10 mouse cellular contexts compared by ENCODE assay signal in genomic region chr7:75594801-75595200, GRCm38 (mm10).
A peak's percentile ranks its signal among the peaks of the same experiment; 100 is the strongest.
DNase-seq lines count a peak whose midpoint lies in the region; ATAC-seq and TF ChIP-seq lines count a peak whose summit lies in the region.
"Had no signal": no experiment of that assay in that cellular context is flagged by ENCODE, and none has a peak within 500 bp of the region (broad histone marks: within the 10 kb centered on the region; RNA-seq: fewer than 3 reads in every experiment).

No protein-coding gene starts in this region.

- no peaks in the 10 kb centered on the region for H3K4me1 ChIP-seq in intestine, embryonic 16.5 days (ENCODE audit: control insufficient read depth, insufficient read depth, low read length)
- H3K4me1 ChIP-seq in intestine, embryonic 15.5 days (replicated peaks): no peaks in the 10 kb centered on the region
- H3K4me1 ChIP-seq in liver, adult 2 months (ENCODE audit: control insufficient read depth, insufficient read depth, low read length): 0 out of 2 replicates have a peak, but pooled peaks cover 2% of the 10 kb centered on the region
- no peaks in the 10 kb centered on the region for H3K4me1 ChIP-seq in hindbrain, embryonic 13.5 days (replicated peaks)

- peak; percentile 19 for DNase-seq in ZHBTc4 (ENCODE audit: low read depth, low spot score)
- peak; percentile 36 for DNase-seq in liver, adult 2 months (ENCODE audit: extremely low read depth, low read depth, low spot score)
- DNase-seq in lung, postnatal 36 days: peak; percentile 91
- no peak for DNase-seq in left cerebral cortex, postnatal 25 days (ENCODE audit: low spot score in 2 of 2)
- DNase-seq: heart, postnatal 4 days; kidney, postnatal 4 days had no signal

- no peak overlapping the region for H3K27ac ChIP-seq in intestine, embryonic 16.5 days (ENCODE audit: low read length)
- no peak overlapping the region for H3K27ac ChIP-seq in intestine, embryonic 15.5 days
- H3K27ac ChIP-seq in liver, adult 2 months (replicated peaks; ENCODE audit: insufficient read depth, low read depth, low read length): no peak overlapping the region
- no peak overlapping the region for H3K27ac ChIP-seq in hindbrain, embryonic 13.5 days
- H3K27ac ChIP-seq: limb, embryonic 12.5 days had no signal

- no peaks in the 10 kb centered on the region for H3K36me3 ChIP-seq in intestine, embryonic 16.5 days (ENCODE audit: control insufficient read depth, insufficient read depth, low read length)
- no peaks in the 10 kb centered on the region for H3K36me3 ChIP-seq in intestine, embryonic 15.5 days
- peaks cover 4% of the 10 kb centered on the region for H3K36me3 ChIP-seq in liver, adult 2 months (ENCODE audit: control insufficient read depth, insufficient read depth, low read length)
- no peaks in the 10 kb centered on the region for H3K36me3 ChIP-seq in hindbrain, embryonic 13.5 days

- H3K79me2 ChIP-seq in liver, adult 2 months (ENCODE audit: control insufficient read depth, insufficient read depth, low read length): no peaks in the 10 kb centered on the region; the same call in 1 of the 2 replicates

- no peak for TF ChIP-seq CTCF in liver, adult 2 months (IDR thresholded peaks at IDR 0.05; ENCODE audit: low read depth, low read length)

- no peak overlapping the region for H3K4me3 ChIP-seq in intestine, embryonic 16.5 days (ENCODE audit: low read length)
- H3K4me3 ChIP-seq in intestine, embryonic 15.5 days (replicated peaks): no peak overlapping the region
- H3K4me3 ChIP-seq in liver, adult 2 months (ENCODE audit: insufficient read depth, low read depth, low read length): no peak overlapping the region
- no peak overlapping the region for H3K4me3 ChIP-seq in hindbrain, embryonic 13.5 days
- H3K4me3 ChIP-seq: limb, embryonic 12.5 days had no signal

- no peaks in the 10 kb centered on the region for H3K27me3 ChIP-seq in intestine, embryonic 16.5 days (replicated peaks; ENCODE audit: control insufficient read depth, insufficient read depth, low read length)
- H3K27me3 ChIP-seq in intestine, embryonic 15.5 days (replicated peaks): no peaks in the 10 kb centered on the region
- H3K27me3 ChIP-seq in liver, adult 2 months (ENCODE audit: control insufficient read depth, insufficient read depth, low read length): no peaks in the 10 kb centered on the region
- no peaks in the 10 kb centered on the region for H3K27me3 ChIP-seq in hindbrain, embryonic 13.5 days
- H3K27me3 ChIP-seq: limb, embryonic 12.5 days had no signal

- ATAC-seq in intestine, embryonic 16.5 days: peak; percentile 44; the same call in 1 of the 2 replicates
- no peak for ATAC-seq in intestine, embryonic 15.5 days
- ATAC-seq in hindbrain, embryonic 13.5 days (ENCODE audit: low FRiP score): no peak

- H3K4me2 ChIP-seq in intestine, embryonic 16.5 days (ENCODE audit: low read depth, low read length): no peak overlapping the region
- no peak overlapping the region for H3K4me2 ChIP-seq in intestine, embryonic 15.5 days (replicated peaks)
- no peak overlapping the region for H3K4me2 ChIP-seq in hindbrain, embryonic 13.5 days
- H3K4me2 ChIP-seq: limb, embryonic 12.5 days had no signal

- intact Hi-C loops in left cerebral cortex, postnatal 25 days (cut with DNase I): no loop called here

- WGBS in intestine, embryonic 16.5 days: 68% methylated on average over 5 of the region's 5 CpGs
- 63% methylated on average over 5 of the region's 5 CpGs for WGBS in intestine, embryonic 15.5 days
- WGBS in liver, adult 2 months: 56% methylated on average over 5 of the region's 5 CpGs
- WGBS in hindbrain, embryonic 13.5 days: 87% methylated on average over 5 of the region's 5 CpGs

- no peaks in the 10 kb centered on the region for H3K9me3 ChIP-seq in intestine, embryonic 16.5 days (ENCODE audit: control insufficient read depth, low read length)
- no peaks in the 10 kb centered on the region for H3K9me3 ChIP-seq in intestine, embryonic 15.5 days
- H3K9me3 ChIP-seq in hindbrain, embryonic 13.5 days: no peaks in the 10 kb centered on the region
- H3K9me3 ChIP-seq: limb, embryonic 12.5 days had no signal

- H3K9ac ChIP-seq in intestine, embryonic 16.5 days (ENCODE audit: low read depth, low read length): no peak overlapping the region
- H3K9ac ChIP-seq in intestine, embryonic 15.5 days: no peak overlapping the region
- no peak overlapping the region for H3K9ac ChIP-seq in liver, adult 2 months (ENCODE audit: low read depth, low read length)
- H3K9ac ChIP-seq in hindbrain, embryonic 13.5 days: no peak overlapping the region
- H3K9ac ChIP-seq: limb, embryonic 12.5 days had no signal

- TF ChIP-seq POLR2A in liver, adult 2 months (IDR thresholded peaks at IDR 0.05; ENCODE audit: extremely low read depth, insufficient read depth, low read length): no peak

Comparison
In these comparisons a context has a peak if more than half of its experiments do, and no peak if none do; other contexts are left out.
1. DNase-seq: peak in ZHBTc4 (single experiment), liver, adult 2 months (single experiment) and lung, postnatal 36 days (single experiment); none in left cerebral cortex, postnatal 25 days (0 of 2).